Mouse (Mus musculus): ENCODE results near the gene Yif1a.
A peak's percentile ranks its signal among the peaks of the same experiment; 100 is the strongest.
"Not testable (repeated sequence)": the region's sequence is repeated elsewhere in the genome, so short reads cannot be mapped to it uniquely, and the experiment has no call there.

Gene Yif1a

GRCm38 (mm10) chr19:5085145-5085863 is 3.0 kb upstream of the Yif1a start, which contains the start of gene Tmem151a:
Gene Tmem151a, minus strand, starts transcription at chr19:5085531.
- DNase-seq (ENCODE audit: extremely low spot score) = no peak

GRCm38 (mm10) chr19:5086533-5086932 is 1.8 kb upstream of the Yif1a start:
- DNase-seq (ENCODE audit: extremely low spot score) = not testable (repeated sequence)

- no peak for DNase-seq (ENCODE audit: extremely low spot score)
Measured at GRCm38 (mm10) chr19:5089324-5089723, 986 bp downstream of the Yif1a start.

- DNase-seq (ENCODE audit: extremely low spot score) = no peak
Measured at GRCm38 (mm10) chr19:5092083-5092482, 3.7 kb downstream of the Yif1a start.

- no peak for DNase-seq (ENCODE audit: extremely low spot score)
Measured at GRCm38 (mm10) chr19:5093481-5094242, 5.3 kb downstream of the Yif1a start.

GRCm38 (mm10) chr19:5094243-5094632 is 5.9 kb downstream of the Yif1a start:
- DNase-seq (ENCODE audit: extremely low spot score) = peak; percentile 96

- no peak for DNase-seq (ENCODE audit: extremely low spot score)
Measured at GRCm38 (mm10) chr19:5094746-5095417, 6.5 kb downstream of the Yif1a start.

- DNase-seq (ENCODE audit: extremely low spot score) = no peak
Measured at GRCm38 (mm10) chr19:5095887-5096474, 7.6 kb downstream of the Yif1a start.

GRCm38 (mm10) chr19:5097521-5098362 is 9.4 kb downstream of the Yif1a start:
- peak; percentile 40 for DNase-seq (ENCODE audit: extremely low spot score)

GRCm38 (mm10) chr19:5098363-5099143 is 10.2 kb downstream of the Yif1a start, which contains the start of gene Cnih2:
Gene Cnih2, minus strand, starts transcription at chr19:5098521.
- DNase-seq (ENCODE audit: extremely low spot score) = peak; percentile 81

GRCm38 (mm10) chr19:5106074-5106473 is 17.7 kb downstream of the Yif1a start:
- no peak for DNase-seq (ENCODE audit: extremely low spot score)

- DNase-seq (ENCODE audit: extremely low spot score) = peak; percentile 97
Measured at GRCm38 (mm10) chr19:5106731-5107191, 18.4 kb downstream of the Yif1a start, which contains the start of gene Rab1b. Gene Rab1b, minus strand, starts transcription at chr19:5107072.

GRCm38 (mm10) chr19:5107556-5108270 is 19.4 kb downstream of the Yif1a start:
- DNase-seq (ENCODE audit: extremely low spot score) = no peak

GRCm38 (mm10) chr19:5108271-5108575 is 19.9 kb downstream of the Yif1a start:
- DNase-seq (ENCODE audit: extremely low spot score) = peak; percentile 40

GRCm38 (mm10) chr19:5108702-5109101 is 20.4 kb downstream of the Yif1a start:
- no peak for DNase-seq (ENCODE audit: extremely low spot score)

GRCm38 (mm10) chr19:5109659-5110453 is 21.5 kb downstream of the Yif1a start:
- DNase-seq (ENCODE audit: extremely low spot score) = no peak

- no peak for DNase-seq (ENCODE audit: extremely low spot score)
Measured at GRCm38 (mm10) chr19:5113783-5114182, 25.4 kb downstream of the Yif1a start.

- peak; percentile 95 for DNase-seq (ENCODE audit: extremely low spot score)
Measured at GRCm38 (mm10) chr19:5117494-5118383, 29.4 kb downstream of the Yif1a start.

Data from embryo, embryonic 9.5 days (tissue).